Mouse (Mus musculus): ENCODE measurements around the gene Tbp. TPM values are rescaled to one million over a fixed set of nuclear protein-coding genes. Genes with fewer than 3 reads are reported as not detected.
A peak's percentile ranks its signal among the peaks of the same experiment; 100 is the strongest.

The Tbp gene
- 10 to 100 TPM; 29.8 to 48.0 (median 36.5) TPM for total RNA-seq (2022)

DNA sequence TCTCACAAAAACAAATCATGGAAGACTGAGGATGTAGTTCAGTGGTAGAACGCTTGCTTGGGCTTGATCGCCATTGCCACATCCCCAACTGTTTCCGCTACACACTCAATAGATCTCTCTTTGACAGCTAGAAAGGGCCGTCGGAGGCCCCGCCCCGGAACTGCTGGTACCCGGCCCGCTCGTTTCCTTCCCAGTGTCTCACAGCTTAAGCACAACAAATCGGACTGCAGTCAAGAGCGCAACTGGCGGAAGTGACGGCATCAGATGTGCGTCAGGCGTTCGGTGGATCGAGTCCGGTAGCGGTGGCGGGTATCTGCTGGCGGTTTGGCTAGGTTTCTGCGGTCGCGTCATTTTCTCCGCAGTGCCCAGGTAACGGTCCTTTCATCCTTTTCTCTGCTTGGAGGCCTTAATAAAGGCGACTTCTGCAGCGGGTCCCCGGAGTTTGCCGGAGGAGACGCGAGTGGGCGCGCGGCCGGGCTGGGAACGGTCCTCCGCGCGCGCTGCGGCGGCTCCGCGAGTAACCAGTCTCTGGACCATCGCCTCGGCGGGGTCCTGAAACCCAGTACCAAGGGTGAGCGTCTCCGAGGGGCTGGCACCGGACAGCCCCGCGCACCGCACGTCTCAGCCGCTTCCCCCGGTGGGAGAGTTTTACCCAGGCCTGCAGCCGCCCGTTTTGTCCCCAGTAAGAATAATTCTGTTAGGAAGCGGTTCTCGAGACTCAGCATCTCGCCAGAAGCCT lies at the start of gene Tbp, which contains the start of gene Psmb1:
Gene Tbp (plus strand): TSS at position 233 of the 739 bp plus-strand sequence.
Gene Psmb1 (minus strand): TSS at position 96 of the 739 bp plus-strand sequence.
- DNase-seq: peak; percentile 98

DNA sequence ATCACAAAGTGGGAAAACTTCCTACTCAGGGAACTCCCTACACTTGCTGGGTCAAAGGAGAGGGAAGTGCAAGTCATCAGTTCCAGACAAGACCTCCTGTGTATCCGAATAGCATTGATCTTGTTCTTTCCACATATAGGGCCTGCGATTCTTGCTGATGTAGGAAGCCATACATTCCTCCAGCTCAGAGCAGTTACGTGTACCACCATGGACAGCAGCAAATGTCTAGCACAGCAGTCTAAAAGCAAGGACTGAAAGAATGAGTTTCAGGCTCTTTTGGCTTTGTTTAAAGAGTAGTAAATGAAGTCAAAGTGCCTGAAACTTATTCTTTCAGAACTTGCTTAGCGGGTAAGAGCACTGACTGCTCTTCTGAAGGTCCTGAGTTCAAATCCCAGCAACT lies 44.5 kb upstream of the Tbp start:
- DNase-seq: no peak

DNA sequence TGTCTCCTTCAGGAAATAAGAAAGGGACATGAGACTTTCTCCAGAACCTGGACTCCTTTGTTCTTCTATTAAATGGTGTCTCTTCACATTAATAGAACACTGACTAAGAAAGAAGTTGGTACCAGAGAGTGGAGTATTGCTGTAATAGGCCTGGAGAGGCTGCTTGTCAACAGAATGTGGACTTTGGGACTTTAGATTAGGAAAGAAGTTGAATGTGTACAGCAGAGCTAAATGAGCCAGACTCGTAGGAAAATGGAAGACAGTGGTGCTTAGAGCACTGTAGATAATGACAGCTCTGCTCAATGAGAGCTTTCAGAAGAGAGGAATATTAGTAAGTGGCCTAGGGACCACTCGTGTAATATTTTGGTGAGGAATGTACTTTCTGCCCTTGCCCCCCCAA lies 43.1 kb upstream of the Tbp start:
- no peak for DNase-seq

GRCm38 (mm10) chr17:15459761-15460160 lies 39.9 kb upstream of the Tbp start:
- no peak for DNase-seq

- no peak for DNase-seq
Observed at GRCm38 (mm10) chr17:15461921-15462495, 37.7 kb upstream of the Tbp start.

- peak; percentile 29 for DNase-seq
Observed at GRCm38 (mm10) chr17:15467669-15468068, 32.0 kb upstream of the Tbp start.

GRCm38 (mm10) chr17:15472671-15473070 lies 27.0 kb upstream of the Tbp start:
- no peak for DNase-seq

GRCm38 (mm10) chr17:15490542-15490941 lies 9.1 kb upstream of the Tbp start:
- no peak for DNase-seq

GRCm38 (mm10) chr17:15497882-15498752 lies 1.6 kb upstream of the Tbp start:
- DNase-seq: peak; percentile 91

- no peak for DNase-seq
Observed at GRCm38 (mm10) chr17:15498753-15499113, 955 bp upstream of the Tbp start.

DNA sequence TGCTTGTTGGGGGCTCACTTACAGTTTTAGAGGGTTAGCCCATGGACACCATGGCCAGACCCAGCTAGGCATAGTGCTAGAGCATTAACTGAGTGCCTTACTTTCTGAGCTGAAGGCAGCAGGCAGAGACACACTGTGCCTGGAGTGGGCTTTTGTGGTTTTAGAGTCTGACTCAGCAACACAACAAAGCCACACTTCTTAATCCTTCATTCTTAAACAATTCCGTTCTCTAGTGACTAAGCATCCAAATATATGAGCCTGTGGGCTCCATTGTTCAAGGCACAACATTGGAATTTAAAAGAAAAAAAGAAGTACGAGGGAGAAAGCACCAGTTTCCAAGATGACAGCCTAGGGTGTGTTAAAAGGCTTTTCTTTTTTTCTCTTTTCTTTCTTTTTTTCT lies 11.0 kb downstream of the Tbp start:
- DNase-seq: no peak

- DNase-seq: no peak
Observed at GRCm38 (mm10) chr17:15517776-15518175, 18.1 kb downstream of the Tbp start.

- no peak for DNase-seq
Observed at GRCm38 (mm10) chr17:15518186-15518585, 18.5 kb downstream of the Tbp start.

GRCm38 (mm10) chr17:15518766-15519165 lies 19.1 kb downstream of the Tbp start:
- no peak for DNase-seq

GRCm38 (mm10) chr17:15526304-15526703 lies 26.6 kb downstream of the Tbp start:
- DNase-seq: no peak

DNA sequence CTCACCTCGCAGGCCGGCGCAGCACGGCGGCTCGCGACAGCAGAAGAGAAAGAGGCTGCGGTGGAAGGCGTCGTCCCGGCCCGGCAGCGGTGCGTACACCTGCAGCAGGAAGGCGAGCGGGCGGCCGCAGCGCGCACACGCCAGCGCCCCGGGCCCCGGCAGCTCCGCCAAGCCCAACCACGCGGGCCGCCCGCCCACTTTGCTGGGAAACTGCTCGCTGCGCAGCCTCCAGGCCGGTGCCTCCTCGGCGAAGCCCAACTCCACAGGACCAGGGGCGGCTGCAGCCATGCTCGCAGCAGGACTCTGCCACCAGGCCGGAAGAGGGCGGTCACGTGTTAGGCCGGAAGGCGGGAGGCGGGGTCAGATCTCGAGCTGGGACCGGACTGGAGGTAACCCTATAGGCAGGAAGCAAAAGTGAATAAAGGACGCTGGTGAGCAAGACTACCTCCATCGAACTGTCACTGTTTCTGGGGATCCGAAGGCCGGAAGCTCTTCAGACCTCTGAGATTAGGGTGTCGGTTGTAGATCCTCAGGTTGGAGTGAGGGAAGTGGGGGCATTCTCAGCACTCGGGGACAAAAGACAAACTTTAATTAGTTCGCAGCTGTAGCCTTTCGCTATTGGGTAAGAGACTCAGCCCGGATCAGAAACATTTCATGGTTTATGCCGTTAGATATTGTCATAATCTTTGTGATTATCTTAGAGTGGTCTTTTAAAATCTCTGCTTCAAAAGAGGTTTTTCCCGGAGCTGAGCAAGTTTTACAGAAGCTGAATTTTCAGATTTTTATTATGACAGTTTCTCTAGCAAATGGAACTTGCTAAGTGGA lies 27.5 kb downstream of the Tbp start, which contains the start of gene Pdcd2:
Gene Pdcd2 (minus strand): TSS at position 316 of the 825 bp plus-strand sequence.
- DNase-seq: peak; percentile 95

DNA sequence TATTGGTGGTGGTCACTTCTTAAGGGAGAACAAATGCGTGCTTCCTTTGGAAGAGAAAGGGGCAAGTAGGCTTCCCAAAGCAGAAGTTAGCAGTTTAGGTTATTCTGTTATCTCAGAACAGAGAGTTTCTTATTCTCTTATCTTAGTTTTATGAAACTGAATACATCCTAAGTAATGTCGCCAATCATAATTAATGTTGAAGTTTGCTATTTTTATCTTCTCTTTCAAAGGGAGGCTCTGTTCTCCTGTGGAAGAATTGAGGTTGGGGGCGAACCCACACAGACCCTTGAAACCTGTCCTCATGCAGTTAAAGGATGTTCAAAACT lies 28.1 kb downstream of the Tbp start:
- no peak for DNase-seq

- no peak for DNase-seq
Observed at GRCm38 (mm10) chr17:15528887-15529286, 29.2 kb downstream of the Tbp start.

DNA sequence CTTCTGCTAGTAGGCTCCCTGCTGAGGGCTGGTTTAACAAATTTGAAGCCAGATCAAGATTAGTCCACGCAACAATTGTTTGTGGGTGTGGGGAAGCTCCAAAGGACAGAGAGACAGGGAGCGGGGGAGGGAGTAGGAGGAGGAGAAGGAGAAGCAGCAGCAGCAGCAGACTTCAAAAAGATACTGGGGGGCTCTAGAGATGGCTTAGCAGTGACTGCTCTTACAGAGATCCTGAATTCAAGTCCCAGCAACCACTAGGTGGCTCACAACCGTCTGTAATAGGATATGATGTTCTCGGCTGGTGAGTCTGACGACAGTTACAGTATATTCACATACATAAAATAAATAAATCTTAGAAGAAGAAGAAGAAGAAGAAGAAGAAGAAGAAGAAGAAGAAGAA lies 30.5 kb downstream of the Tbp start:
- no peak for DNase-seq

- no peak for DNase-seq
Observed at GRCm38 (mm10) chr17:15535162-15535800, 35.6 kb downstream of the Tbp start.

DNA sequence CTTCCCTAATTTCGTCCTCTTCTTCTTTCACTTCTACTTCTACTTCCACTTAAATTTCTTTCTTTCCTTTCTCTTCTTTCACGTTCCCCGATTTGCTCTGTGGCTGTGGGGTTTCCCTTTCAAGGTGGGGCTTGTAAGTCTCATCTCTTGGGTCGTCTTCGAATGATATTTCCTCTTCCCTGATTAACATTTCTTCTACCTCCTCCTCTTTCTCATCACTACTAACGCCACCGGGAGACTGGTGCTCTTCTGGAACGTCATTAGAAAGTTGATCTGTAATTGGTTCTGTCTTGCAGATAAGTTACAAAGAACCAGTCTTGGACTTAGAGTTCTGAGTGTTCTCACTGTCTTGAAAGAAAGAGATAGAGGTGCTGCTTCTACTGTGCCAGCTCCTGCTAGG lies 36.3 kb downstream of the Tbp start:
- DNase-seq: no peak

GRCm38 (mm10) chr17:15536457-15536904 lies 36.8 kb downstream of the Tbp start:
- DNase-seq: no peak
